Mouse (Mus musculus) heart, postnatal 0 days (tissue): ENCODE measurements around the gene Pdcd1lg2.

Source experiments
- CTCF ChIP-seq: IDR thresholded peaks from 2 replicates; pipeline ENCODE4 v1.5.1; 2016; ENCODE audit warnings: antibody characterized with exemption, control low read depth, low read depth
- EP300 ChIP-seq: IDR thresholded peaks from 2 replicates; pipeline ENCODE4 v1.6.1; 2016; ENCODE audit warnings: antibody characterized with exemption, low read depth

DNA sequence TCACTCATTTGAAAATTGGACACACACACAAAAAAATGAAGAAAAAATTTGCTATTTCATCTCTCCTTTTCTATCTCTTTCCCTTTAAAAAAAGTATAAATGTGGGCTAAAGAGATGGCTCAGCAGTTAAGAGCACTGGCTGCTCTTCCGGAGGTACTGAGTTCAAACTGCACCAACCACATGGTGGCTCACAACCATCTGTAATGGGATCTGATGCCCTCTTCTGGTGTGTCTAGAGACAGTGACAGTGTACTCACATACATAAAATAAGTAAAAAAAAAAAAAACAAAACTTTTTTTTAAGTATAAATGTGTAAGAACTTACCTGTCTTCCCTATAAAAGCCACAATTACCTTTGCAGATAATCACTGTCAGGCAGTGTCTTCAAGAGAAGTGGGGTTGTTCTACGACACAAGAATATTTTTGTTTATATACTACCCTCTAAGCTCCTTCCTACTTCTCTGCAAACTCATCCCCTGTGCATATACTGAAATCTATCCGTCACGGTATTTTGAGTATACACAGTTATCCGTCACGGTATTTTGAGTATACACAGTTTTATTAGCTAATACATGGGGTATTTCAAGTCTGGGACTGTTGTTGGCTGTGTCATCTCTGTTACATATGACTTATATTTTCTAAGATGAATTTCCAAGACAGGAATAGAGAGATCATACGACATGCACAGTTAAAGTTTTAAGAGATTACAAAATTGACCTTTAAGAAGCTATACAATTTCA, 40.0 kb upstream of the Pdcd1lg2 start:
- TF ChIP-seq CTCF (no peak), EP300 (no peak)
